8 mouse cellular contexts compared by ENCODE assay signal in genomic region chr15:101327282-101327681, GRCm38 (mm10). TPM values are rescaled to one million over a fixed set of nuclear protein-coding genes. Genes with fewer than 3 reads are reported as not detected.
DNase-seq lines count a peak whose midpoint lies in the region; ATAC-seq and TF ChIP-seq lines count a peak whose summit lies in the region.

No protein-coding gene starts in this region.

- H3K4me1 ChIP-seq in heart, embryonic 13.5 days: peaks cover 12% of the 10 kb centered on the region
- H3K4me1 ChIP-seq in lung, embryonic 14.5 days (ENCODE audit: insufficient read depth): no peaks in the 10 kb centered on the region

- H3K9ac ChIP-seq in heart, embryonic 13.5 days: 0 out of 2 replicates have a peak overlapping the region, but pooled peaks have one; percentile 12
- no peak overlapping the region for H3K9ac ChIP-seq in lung, embryonic 14.5 days

- peak; percentile 13 to 27 for DNase-seq in CD8-positive naive resting alpha-beta T cell, adult 2 months (ENCODE audit: low read depth in 2 of 2, low spot score in 2 of 2)
- DNase-seq in adrenal gland, adult 2 months: peak; percentile 82
- peak; percentile 59 for DNase-seq in embryo, embryonic 11.5 days (ENCODE audit: low read depth, low spot score)
- peak; percentile 93 for DNase-seq in kidney, postnatal 10 days
- peak; percentile 91 for DNase-seq in lung, embryonic 14.5 days
- DNase-seq in retina, postnatal 7 days (ENCODE audit: low read depth, low spot score): peak; percentile 61
- DNase-seq in thymus, postnatal 4 days: peak; percentile 78

- no peak overlapping the region for H3K4me3 ChIP-seq in heart, embryonic 13.5 days
- H3K4me3 ChIP-seq in lung, embryonic 14.5 days (ENCODE audit: low read depth, low read length): no peak overlapping the region

- H3K27me3 ChIP-seq in heart, embryonic 13.5 days (replicated peaks): no peaks in the 10 kb centered on the region; the same call in 1 of the 2 replicates
- H3K27me3 ChIP-seq in lung, embryonic 14.5 days (ENCODE audit: insufficient read depth, low read length): no peaks in the 10 kb centered on the region

- H3K27ac ChIP-seq in heart, embryonic 13.5 days (replicated peaks): no peak overlapping the region
- no peak overlapping the region for H3K27ac ChIP-seq in lung, embryonic 14.5 days (ENCODE audit: low read depth)

- no peaks in the 10 kb centered on the region for H3K36me3 ChIP-seq in heart, embryonic 13.5 days
- H3K36me3 ChIP-seq in lung, embryonic 14.5 days (ENCODE audit: insufficient read depth): no peaks in the 10 kb centered on the region

- peak; percentile 98 for TF ChIP-seq CTCF in lung, embryonic 14.5 days (IDR thresholded peaks at IDR 0.05; ENCODE audit: low read depth)

- H3K4me2 ChIP-seq in heart, embryonic 13.5 days: no peak overlapping the region
- no peak overlapping the region for H3K4me2 ChIP-seq in lung, embryonic 14.5 days

- H3K9me3 ChIP-seq in heart, embryonic 13.5 days: no peaks in the 10 kb centered on the region
- no peaks in the 10 kb centered on the region for H3K9me3 ChIP-seq in lung, embryonic 14.5 days (ENCODE audit: low read depth, low read length)

- no peak for ATAC-seq in heart, embryonic 13.5 days (ENCODE audit: extremely low read depth, insufficient number of reproducible peaks, low FRiP score, low TSS enrichment)
- peak; percentile 69 for ATAC-seq in lung, embryonic 14.5 days (ENCODE audit: insufficient read depth)

- WGBS in heart, embryonic 13.5 days: 5% methylated on average over 6 of the region's 6 CpGs
- WGBS in lung, embryonic 14.5 days: 4% methylated on average over 6 of the region's 6 CpGs

RNA-seq across cellular contexts. Expression of gene 6030408B16Rik, which starts 34.3 kb away (rescaled TPM):
- total RNA-seq in adrenal gland, adult 2 months (2021): under 1 TPM; 0.40 to 0.52 TPM
- 1.4 and 2.0 TPM in 2 replicates for polyA plus RNA-seq in adrenal gland, adult 2 months (2012; rRNA removed)
- 2.4 and 3.0 TPM in 2 replicates for polyA plus RNA-seq in heart, embryonic 13.5 days (2015; fragmentation: Nextera tagmentation; extraction: Ambion mirVana)
- 41.0 and 41.4 TPM in 2 replicates for polyA plus RNA-seq in lung, embryonic 14.5 days (2014; fragmentation: Nextera tagmentation; extraction: Ambion mirVana)

RNA-seq across cellular contexts. Expression of gene Krt80, which starts 42.7 kb away (rescaled TPM):
- 1 to 10 TPM; 3.6 TPM for total RNA-seq in adrenal gland, adult 2 months (2021)
- polyA plus RNA-seq in adrenal gland, adult 2 months (2012; rRNA removed): 1.9 and 2.3 TPM in 2 replicates
- polyA plus RNA-seq in heart, embryonic 13.5 days (2015; fragmentation: Nextera tagmentation; extraction: Ambion mirVana): 7.8 and 7.9 TPM in 2 replicates
- 1.5 and 2.2 TPM in 2 replicates for polyA plus RNA-seq in lung, embryonic 14.5 days (2014; fragmentation: Nextera tagmentation; extraction: Ambion mirVana)

RNA-seq across cellular contexts. Expression of gene Atg101, which starts 43.2 kb away (rescaled TPM):
- 10 to 100 TPM; 38.6 to 58.8 TPM for total RNA-seq in adrenal gland, adult 2 months (2021)
- polyA plus RNA-seq in adrenal gland, adult 2 months (2012; rRNA removed): 31.9 and 35.4 TPM in 2 replicates
- polyA plus RNA-seq in heart, embryonic 13.5 days (2015; fragmentation: Nextera tagmentation; extraction: Ambion mirVana): 50.6 and 56.1 TPM in 2 replicates
- polyA plus RNA-seq in lung, embryonic 14.5 days (2014; fragmentation: Nextera tagmentation; extraction: Ambion mirVana): 59.1 and 64.7 TPM in 2 replicates

Comparison
In these comparisons a context has a peak if more than half of its experiments do, and no peak if none do; other contexts are left out.
1. DNase-seq: peak in every context shown above with its lines; median percentile 93 in kidney, postnatal 10 days; 91 in lung, embryonic 14.5 days; 82 in adrenal gland, adult 2 months; 78 in thymus, postnatal 4 days; 61 in retina, postnatal 7 days; 59 in embryo, embryonic 11.5 days; 20 in CD8-positive naive resting alpha-beta T cell, adult 2 months.
2. RNA of gene 6030408B16Rik, which starts 34.3 kb away (polyA plus RNA-seq): 41.0 to 41.4 TPM in lung, embryonic 14.5 days; 2.4 to 3.0 TPM in heart, embryonic 13.5 days and 1.4 to 2.0 TPM in adrenal gland, adult 2 months; every median in the first group is over 10 times any median in the second.